Mouse (Mus musculus) cerebellum, adult 2 months (tissue): Measurements from ENCODE around the gene Gmpr2. TPM values are rescaled to one million over a fixed set of nuclear protein-coding genes. Genes with fewer than 3 reads are reported as not detected.
A peak's percentile ranks its signal among the peaks of the same experiment; 100 is the strongest.

ENCODE experiments used
- DNase-seq, 2 experiments: peaks; one replicate each; pipeline ENCODE4 v3.0.0; 2021
- H3K27ac ChIP-seq: fragments of 200-500 bp; 2 replicates; pipeline ENCODE4 v1.5.1; 2012; ENCODE audit warnings: low read length, control low read depth, inconsistent platforms; ENCODE audit not compliant: insufficient read depth
- H3K27me3 ChIP-seq: fragments of 200-500 bp; 2 replicates; pipeline ENCODE4 v1.6.1; 2012; ENCODE audit warnings: inconsistent platforms, mild to moderate bottlenecking, low read length, moderate library complexity; ENCODE audit not compliant: control insufficient read depth, insufficient read depth
- H3K4me1 ChIP-seq: fragments of 200-500 bp; 2 replicates; pipeline ENCODE4 v1.6.1; 2011; ENCODE audit warnings: low read length; ENCODE audit not compliant: control insufficient read depth, insufficient read depth
- H3K4me3 ChIP-seq: fragments of 200-500 bp; replicated peaks from 2 replicates; pipeline ENCODE3; 2011; ENCODE audit warnings: mild to moderate bottlenecking, low read depth, low read length, control low read depth; ENCODE audit not compliant: insufficient read depth
- CTCF ChIP-seq: fragments of 200-500 bp; IDR thresholded peaks from 2 replicates; pipeline ENCODE4 v1.5.1; 2011; ENCODE audit warnings: low read depth, mild to moderate bottlenecking, control low read depth, low read length, moderate library complexity, borderline replicate concordance; ENCODE audit not compliant: insufficient read depth
- POLR2A ChIP-seq: fragments of 200-500 bp; IDR thresholded peaks from 2 replicates; pipeline ENCODE4 v1.6.1; 2011; ENCODE audit warnings: low read length, control low read depth, borderline replicate concordance; ENCODE audit not compliant: insufficient read depth
- WGBS: fragments of 180-500 bp; shearing (Covaris S2); methylation state at CpG from one replicate; pipeline ENCODE4 v1.1.7; 2018; 5-methylcytosine and 5-hydroxymethylcytosine counted together
- polyA plus RNA-seq: library from polyadenylated mRNA; depleted of rRNA; stranded (reverse); fragments of >200 nt; gene quantifications from 2 replicates; pipeline ENCODE4 v1.2.3, GENCODE M21; 2012

Gene Gmpr2
- polyA plus RNA-seq, 1 experiment, result 29.2 TPM

GRCm38 (mm10) chr14:55658011-55658410, 13.7 kb upstream of the Gmpr2 start:
- WGBS, result 93% methylated on average over 5 of the region's 5 CpGs
- DNase-seq, result no peak
- TF ChIP-seq CTCF, result no peak
- no peak for TF ChIP-seq POLR2A
- Histone ChIP-seq H3K27me3 (no peaks in the 10 kb centered on the region), H3K4me1 (no peaks in the 10 kb centered on the region), H3K4me3 (no peak overlapping the region), H3K27ac (no peak overlapping the region)

GRCm38 (mm10) chr14:55659960-55660573, 11.7 kb upstream of the Gmpr2 start, which contains the start of gene Mdp1:
Gene Mdp1, minus strand, starts transcription at chr14:55660508.
- peak; percentile 55; the same call in 1 of the 2 replicates for TF ChIP-seq POLR2A
- peak; percentile 57 for TF ChIP-seq CTCF
- H3K27me3 ChIP-seq, result no peaks in the 10 kb centered on the region
- no peaks in the 10 kb centered on the region; the same call in 1 of the 2 replicates for H3K4me1 ChIP-seq
- WGBS, result under 1% methylated on average over 39 of the region's 39 CpGs
- H3K4me3 ChIP-seq, result peak within 1 kb of the TSS; percentile 73
- peak within 1 kb of the TSS; percentile 23; the same call in 1 of the 2 replicates for H3K27ac ChIP-seq
- peak; percentile 81 to 83 for DNase-seq

DNA sequence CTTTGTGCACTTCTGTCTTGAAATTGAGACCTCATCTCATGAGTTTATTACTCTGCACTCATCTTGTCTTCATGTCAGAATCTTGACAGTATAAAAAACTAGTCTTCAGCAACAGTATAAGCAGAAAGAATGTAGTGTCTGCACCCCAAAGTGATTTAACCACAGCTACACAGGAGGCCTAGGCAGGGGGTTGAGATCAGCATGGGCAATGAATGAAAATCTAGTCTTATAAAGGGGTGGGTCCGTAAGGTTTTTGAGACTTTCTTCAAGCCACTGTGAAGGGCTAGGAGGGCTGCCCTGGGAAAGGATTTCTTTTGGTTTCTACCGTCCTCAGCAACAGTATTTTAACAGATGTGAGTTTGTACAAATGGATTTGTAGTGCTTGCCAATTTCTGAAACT, 11.1 kb upstream of the Gmpr2 start:
- no peak overlapping the region for H3K27ac ChIP-seq
- TF ChIP-seq CTCF, result no peak
- peak overlapping the region; percentile 73 for H3K4me3 ChIP-seq
- no peaks in the 10 kb centered on the region for H3K27me3 ChIP-seq
- 47% methylated on average over 2 of the region's 2 CpGs for WGBS
- no peak for DNase-seq
- no peaks in the 10 kb centered on the region; the same call in 1 of the 2 replicates for H3K4me1 ChIP-seq

GRCm38 (mm10) chr14:55671486-55671832, 282 bp upstream of the Gmpr2 start:
- H3K4me3 ChIP-seq, result peak overlapping the region; percentile 93
- TF ChIP-seq POLR2A, result no peak
- no peak for TF ChIP-seq CTCF
- no peak for DNase-seq
- peak overlapping the region; percentile 89 for H3K27ac ChIP-seq
- H3K27me3 ChIP-seq, result no peaks in the 10 kb centered on the region
- H3K4me1 ChIP-seq, result no peaks in the 10 kb centered on the region; the same call in 1 of the 2 replicates
- WGBS, result under 1% methylated on average over 12 of the region's 12 CpGs

DNA sequence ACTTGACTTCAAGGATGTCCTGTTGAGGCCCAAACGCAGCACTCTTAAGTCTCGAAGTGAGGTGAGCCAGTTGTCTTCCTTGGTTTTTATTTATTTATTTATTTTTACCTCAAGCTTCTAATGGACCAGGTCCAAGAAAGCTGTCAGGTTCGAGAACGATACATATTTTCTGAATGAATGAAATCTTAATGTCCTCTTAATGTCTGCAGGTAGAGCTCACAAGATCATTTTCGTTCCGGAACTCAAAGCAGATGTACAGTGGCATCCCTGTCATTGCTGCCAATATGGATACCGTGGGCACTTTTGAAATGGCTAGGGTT, 960 bp downstream of the Gmpr2 start:
- H3K27ac ChIP-seq, result no peak overlapping the region
- DNase-seq, result no peak
- H3K4me3 ChIP-seq, result no peak overlapping the region
- no peak for TF ChIP-seq CTCF
- no peak for TF ChIP-seq POLR2A
- H3K4me1 ChIP-seq, result no peaks in the 10 kb centered on the region; the same call in 1 of the 2 replicates
- WGBS, result 62% methylated on average over 7 of the region's 7 CpGs
- H3K27me3 ChIP-seq, result no peaks in the 10 kb centered on the region

DNA sequence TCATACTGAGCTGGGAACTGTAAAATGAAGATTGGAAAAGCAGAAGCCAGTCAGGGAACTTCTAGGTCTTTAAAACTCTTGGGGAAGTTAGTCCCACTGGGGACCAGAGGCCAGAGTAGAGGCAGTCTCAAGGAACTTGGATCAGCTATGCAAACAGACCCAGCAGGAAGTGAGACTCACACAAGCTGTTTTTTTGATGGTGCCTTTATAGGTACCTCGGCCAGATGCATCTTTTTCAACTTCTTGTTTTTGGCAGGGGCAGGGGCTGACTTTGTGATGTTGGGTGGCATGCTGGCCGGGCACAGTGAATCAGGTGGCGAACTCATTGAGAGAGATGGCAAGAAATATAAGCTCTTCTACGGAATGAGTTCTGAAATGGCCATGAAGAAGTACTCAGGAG, 5.9 kb downstream of the Gmpr2 start:
- Histone ChIP-seq H3K4me1 (peaks cover 4% of the 10 kb centered on the region; the same call in 1 of the 2 replicates), H3K27ac (no peak overlapping the region), H3K27me3 (no peaks in the 10 kb centered on the region), H3K4me3 (no peak overlapping the region)
- 77% methylated on average over 4 of the region's 4 CpGs for WGBS
- DNase-seq, result no peak
- no peak for TF ChIP-seq POLR2A

GRCm38 (mm10) chr14:55681160-55682117, 9.7 kb downstream of the Gmpr2 start, which contains the start of gene Tinf2:
Gene Tinf2, minus strand, starts transcription at chr14:55681820.
- H3K4me1 ChIP-seq, result peaks cover 4% of the 10 kb centered on the region; the same call in 1 of the 2 replicates
- H3K27ac ChIP-seq, result peak within 1 kb of the TSS; percentile 27; the same call in 1 of the 2 replicates
- DNase-seq, result peak; percentile 96 to 97
- TF ChIP-seq POLR2A, result peak; percentile 31; the same call in 1 of the 2 replicates
- peak; percentile 74 for TF ChIP-seq CTCF
- no peaks in the 10 kb centered on the region for H3K27me3 ChIP-seq
- H3K4me3 ChIP-seq, result peak within 1 kb of the TSS; percentile 75
- under 1% methylated on average over 66 of the region's 66 CpGs for WGBS

GRCm38 (mm10) chr14:55682118-55682493, 10.4 kb downstream of the Gmpr2 start:
- peak overlapping the region; percentile 75 for H3K4me3 ChIP-seq
- TF ChIP-seq CTCF (no peak), POLR2A (no peak)
- H3K4me1 ChIP-seq, result peaks cover 4% of the 10 kb centered on the region; the same call in 1 of the 2 replicates
- no peaks in the 10 kb centered on the region for H3K27me3 ChIP-seq
- H3K27ac ChIP-seq, result no peak overlapping the region
- DNase-seq, result no peak
- 3% methylated on average over 3 of the region's 3 CpGs for WGBS
